Mouse (Mus musculus): ENCODE results near the gene Nyap1. TPM values are rescaled to one million over a fixed set of nuclear protein-coding genes. Genes with fewer than 3 reads are reported as not detected.

Gene Nyap1
- polyA plus RNA-seq, 1 experiment, result 3.6 TPM

DNA sequence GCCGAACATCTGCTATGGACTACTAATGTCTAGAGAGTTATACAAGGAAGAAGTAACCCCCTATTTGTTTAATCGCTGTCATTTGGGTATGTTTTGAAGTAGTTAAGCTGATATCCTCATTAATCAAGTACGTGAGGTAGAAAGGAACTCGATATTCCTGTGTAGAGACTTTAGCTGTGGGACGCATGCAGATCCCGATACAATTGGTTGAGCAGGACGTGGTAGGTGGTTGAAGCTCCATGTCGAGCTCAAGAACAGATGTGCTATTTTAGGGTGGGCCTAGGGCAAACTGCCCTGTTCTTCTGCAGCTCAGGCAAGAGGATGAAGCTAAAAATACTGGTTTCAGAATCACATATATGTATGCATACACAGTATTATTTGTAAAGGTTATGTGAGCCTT is 25.7 kb downstream of the Nyap1 start:
- Histone ChIP-seq H3K27me3 (ENCODE audit: control insufficient read depth, insufficient read depth, insufficient read length) (no peaks in the 10 kb centered on the region), H3K79me3 (ENCODE audit: low read depth) (no peaks in the 10 kb centered on the region), H3K36me3 (ENCODE audit: control insufficient read depth, insufficient read depth) (no peaks in the 10 kb centered on the region), H3K79me2 (ENCODE audit: control insufficient read depth, insufficient read depth) (no peaks in the 10 kb centered on the region), H3K4me3 (ENCODE audit: insufficient read depth, poor library complexity, severe bottlenecking) (no peak overlapping the region), H3ac (ENCODE audit: control insufficient read depth, insufficient read length, low read depth) (no peak overlapping the region)
- TF ChIP-seq MYOD1 (IDR thresholded peaks at IDR 0.05; ENCODE audit: control insufficient read depth, insufficient read length, low read depth) (no peak), USF1 (IDR thresholded peaks at IDR 0.05; ENCODE audit: low read depth) (no peak), CTCF (IDR thresholded peaks at IDR 0.05; ENCODE audit: control insufficient read depth, insufficient read depth, insufficient read length) (no peak), MYOG (IDR thresholded peaks at IDR 0.05; ENCODE audit: control insufficient read depth, extremely low read depth, insufficient read length) (no peak), CEBPB (IDR thresholded peaks at IDR 0.05; ENCODE audit: low read depth) (no peak), FOSL1 (IDR thresholded peaks at IDR 0.05; ENCODE audit: insufficient read depth, low read length, poor library complexity, severe bottlenecking) (no peak), MAX (IDR thresholded peaks at IDR 0.05) (no peak)

- Histone ChIP-seq H3K4me3 (ENCODE audit: insufficient read depth, poor library complexity, severe bottlenecking) (no peak overlapping the region), H3ac (ENCODE audit: control insufficient read depth, insufficient read length, low read depth) (no peak overlapping the region)
- TF ChIP-seq CTCF (IDR thresholded peaks at IDR 0.05; ENCODE audit: control insufficient read depth, insufficient read depth, insufficient read length) (no peak), MYOD1 (IDR thresholded peaks at IDR 0.05; ENCODE audit: control insufficient read depth, insufficient read length, low read depth) (no peak), MYOG (IDR thresholded peaks at IDR 0.05; ENCODE audit: control insufficient read depth, extremely low read depth, insufficient read length) (no peak), MAX (IDR thresholded peaks at IDR 0.05) (no peak), USF1 (IDR thresholded peaks at IDR 0.05; ENCODE audit: low read depth) (no peak), CEBPB (IDR thresholded peaks at IDR 0.05; ENCODE audit: low read depth) (no peak), FOSL1 (IDR thresholded peaks at IDR 0.05; ENCODE audit: insufficient read depth, low read length, poor library complexity, severe bottlenecking) (no peak)
These were observed 28.0 kb downstream of the Nyap1 start for GRCm38 (mm10) chr5:137713454-137713853.

DNA sequence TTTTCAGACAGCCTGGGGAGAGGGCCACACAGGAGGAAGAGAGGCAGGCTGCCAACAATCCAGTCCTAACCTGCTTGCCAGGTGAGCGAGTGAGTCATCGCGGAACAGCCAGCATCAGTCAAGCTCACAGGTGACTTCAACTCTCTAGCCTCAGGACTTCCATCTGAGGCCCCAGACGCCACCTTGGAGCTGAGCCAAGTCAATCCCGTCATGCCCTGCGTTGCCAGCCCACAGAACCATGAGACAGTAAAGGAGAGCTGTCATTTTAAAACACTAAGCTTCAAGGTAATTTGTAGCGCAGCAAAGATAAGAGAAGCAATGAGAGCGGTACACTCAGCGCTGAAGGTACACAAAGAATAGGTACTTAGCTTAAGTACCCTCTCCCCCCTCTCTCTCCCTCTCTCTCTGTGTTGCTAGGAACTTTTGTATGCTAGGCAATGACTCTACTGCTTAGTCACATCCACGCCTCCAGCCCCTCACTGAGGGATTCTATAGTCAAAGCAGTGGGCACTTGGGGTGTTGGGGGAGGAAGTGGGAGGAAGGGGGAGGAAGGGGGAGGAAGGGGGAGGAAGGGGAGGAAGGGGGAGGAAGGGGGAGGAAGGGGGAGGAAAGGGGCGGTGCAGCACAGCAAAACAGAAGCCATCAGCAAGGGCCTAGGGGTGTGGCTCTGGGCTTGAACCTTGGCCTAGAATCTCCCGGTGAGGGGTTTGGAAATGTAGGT is 34.3 kb downstream of the Nyap1 start:
- Histone ChIP-seq H3K79me2 (ENCODE audit: control insufficient read depth, insufficient read depth) (no peaks in the 10 kb centered on the region), H3ac (ENCODE audit: control insufficient read depth, insufficient read length, low read depth) (no peak overlapping the region), H3K36me3 (ENCODE audit: control insufficient read depth, insufficient read depth) (no peaks in the 10 kb centered on the region), H3K27me3 (ENCODE audit: control insufficient read depth, insufficient read depth, insufficient read length) (no peaks in the 10 kb centered on the region), H3K4me3 (ENCODE audit: insufficient read depth, poor library complexity, severe bottlenecking) (no peak overlapping the region), H3K79me3 (ENCODE audit: low read depth) (no peaks in the 10 kb centered on the region)
- TF ChIP-seq MYOG (IDR thresholded peaks at IDR 0.05; ENCODE audit: control insufficient read depth, extremely low read depth, insufficient read length), result no peak
- no peak for TF ChIP-seq CEBPB (IDR thresholded peaks at IDR 0.05; ENCODE audit: low read depth)
- TF ChIP-seq MYOD1 (IDR thresholded peaks at IDR 0.05; ENCODE audit: control insufficient read depth, insufficient read length, low read depth), result no peak
- no peak for TF ChIP-seq USF1 (IDR thresholded peaks at IDR 0.05; ENCODE audit: low read depth)
- TF ChIP-seq CTCF (IDR thresholded peaks at IDR 0.05; ENCODE audit: control insufficient read depth, insufficient read depth, insufficient read length), result no peak
- TF ChIP-seq MAX (IDR thresholded peaks at IDR 0.05), result no peak
- no peak for TF ChIP-seq FOSL1 (IDR thresholded peaks at IDR 0.05; ENCODE audit: insufficient read depth, low read length, poor library complexity, severe bottlenecking)

More at GRCm38 (mm10) chr5:137713454-137713853, 28.0 kb downstream of the Nyap1 start:
- Histone ChIP-seq H3K79me3 (ENCODE audit: low read depth) (no peaks in the 10 kb centered on the region), H3K79me2 (ENCODE audit: control insufficient read depth, insufficient read depth) (no peaks in the 10 kb centered on the region), H3K36me3 (ENCODE audit: control insufficient read depth, insufficient read depth) (no peaks in the 10 kb centered on the region), H3K27me3 (ENCODE audit: control insufficient read depth, insufficient read depth, insufficient read length) (no peaks in the 10 kb centered on the region)

DNA sequence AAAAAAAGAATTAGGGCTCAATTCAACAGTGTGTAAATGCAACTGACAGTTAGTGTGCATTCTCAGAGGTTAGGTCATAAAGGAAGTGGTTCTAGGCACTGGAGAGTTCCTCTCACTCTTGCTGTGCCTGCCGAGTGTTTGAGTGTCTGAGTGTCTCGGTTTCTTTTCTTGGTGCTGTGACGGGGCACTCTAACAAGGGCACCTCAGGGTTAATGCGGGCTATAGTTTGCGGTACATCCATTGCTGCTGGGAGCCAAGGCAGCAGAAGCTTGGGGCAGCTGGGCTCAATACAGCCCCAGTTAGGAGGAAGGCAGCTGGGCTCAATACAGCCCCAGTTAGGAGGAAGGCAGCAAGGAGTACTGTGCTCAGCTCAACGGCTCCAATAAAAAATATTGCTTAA is 36.2 kb downstream of the Nyap1 start:
- Histone ChIP-seq H3K4me3 (ENCODE audit: insufficient read depth, poor library complexity, severe bottlenecking) (no peak overlapping the region), H3K36me3 (ENCODE audit: control insufficient read depth, insufficient read depth) (no peaks in the 10 kb centered on the region), H3K79me3 (ENCODE audit: low read depth) (no peaks in the 10 kb centered on the region), H3K27me3 (ENCODE audit: control insufficient read depth, insufficient read depth, insufficient read length) (no peaks in the 10 kb centered on the region), H3ac (ENCODE audit: control insufficient read depth, insufficient read length, low read depth) (no peak overlapping the region), H3K79me2 (ENCODE audit: control insufficient read depth, insufficient read depth) (no peaks in the 10 kb centered on the region)
- no peak for TF ChIP-seq USF1 (IDR thresholded peaks at IDR 0.05; ENCODE audit: low read depth)
- TF ChIP-seq MAX (IDR thresholded peaks at IDR 0.05), result no peak
- TF ChIP-seq CTCF (IDR thresholded peaks at IDR 0.05; ENCODE audit: control insufficient read depth, insufficient read depth, insufficient read length), result no peak
- TF ChIP-seq FOSL1 (IDR thresholded peaks at IDR 0.05; ENCODE audit: insufficient read depth, low read length, poor library complexity, severe bottlenecking), result no peak
- no peak for TF ChIP-seq MYOG (IDR thresholded peaks at IDR 0.05; ENCODE audit: control insufficient read depth, extremely low read depth, insufficient read length)
- no peak for TF ChIP-seq CEBPB (IDR thresholded peaks at IDR 0.05; ENCODE audit: low read depth)

- Histone ChIP-seq H3K79me2 (ENCODE audit: control insufficient read depth, insufficient read depth) (no peaks in the 10 kb centered on the region), H3K36me3 (ENCODE audit: control insufficient read depth, insufficient read depth) (no peaks in the 10 kb centered on the region), H3K79me3 (ENCODE audit: low read depth) (no peaks in the 10 kb centered on the region), H3K4me3 (ENCODE audit: insufficient read depth, poor library complexity, severe bottlenecking) (no peak overlapping the region), H3ac (ENCODE audit: control insufficient read depth, insufficient read length, low read depth) (no peak overlapping the region), H3K27me3 (ENCODE audit: control insufficient read depth, insufficient read depth, insufficient read length) (no peaks in the 10 kb centered on the region)
- no peak for TF ChIP-seq MYOD1 (IDR thresholded peaks at IDR 0.05; ENCODE audit: control insufficient read depth, insufficient read length, low read depth)
- TF ChIP-seq CTCF (IDR thresholded peaks at IDR 0.05; ENCODE audit: control insufficient read depth, insufficient read depth, insufficient read length), result no peak
- no peak for TF ChIP-seq FOSL1 (IDR thresholded peaks at IDR 0.05; ENCODE audit: insufficient read depth, low read length, poor library complexity, severe bottlenecking)
- no peak for TF ChIP-seq USF1 (IDR thresholded peaks at IDR 0.05; ENCODE audit: low read depth)
- no peak for TF ChIP-seq CEBPB (IDR thresholded peaks at IDR 0.05; ENCODE audit: low read depth)
- no peak for TF ChIP-seq MAX (IDR thresholded peaks at IDR 0.05)
- no peak for TF ChIP-seq MYOG (IDR thresholded peaks at IDR 0.05; ENCODE audit: control insufficient read depth, extremely low read depth, insufficient read length)
These were observed 41.6 kb downstream of the Nyap1 start for GRCm38 (mm10) chr5:137699850-137700249.
